Mouse (Mus musculus): ENCODE data around the gene Col11a2. TPM values are rescaled to one million over a fixed set of nuclear protein-coding genes. Genes with fewer than 3 reads are reported as not detected.

The Col11a2 gene
- total RNA-seq, 1 experiment from 2014 or later, result 13.0 TPM

Other genes with a start within 250 kb of the Col11a2 start
- 3.1 and 4.0 TPM in 2 replicates for gene Kank3, start 228.9 kb upstream of the Col11a2 start, total RNA-seq (2017)
- gene Rps28, start 214.9 kb upstream of the Col11a2 start, total RNA-seq (2017), result 701 and 811 TPM in 2 replicates
- gene Ndufa7, start 214.9 kb upstream of the Col11a2 start, total RNA-seq (2017), result 138 and 155 TPM in 2 replicates
- gene Cd320, start 196.3 kb upstream of the Col11a2 start, total RNA-seq (2017), result 1.6 and 2.9 TPM in 2 replicates
- gene Gm7029, start 165.6 kb upstream of the Col11a2 start, total RNA-seq (2017), result not detected in 2 replicates
- gene Kifc1, start 148.8 kb upstream of the Col11a2 start, total RNA-seq (2017), result 0.86 and 3.0 TPM in 2 replicates
- 0.93 TPM in 1 of 2 replicates, not detected in the other for gene Platr17, start 134.3 kb upstream of the Col11a2 start, total RNA-seq (2017)
- 74.4 and 81.8 TPM in 2 replicates for gene Daxx, start 130.0 kb upstream of the Col11a2 start, total RNA-seq (2017)
- gene Tapbp, start 123.5 kb upstream of the Col11a2 start, total RNA-seq (2017), result 198 and 225 TPM in 2 replicates
- gene Zbtb22, start 123.5 kb upstream of the Col11a2 start, total RNA-seq (2017), result 39.3 and 41.3 TPM in 2 replicates
- gene Rgl2, start 109.9 kb upstream of the Col11a2 start, total RNA-seq (2017), result 146 and 180 TPM in 2 replicates
- 63.5 and 71.6 TPM in 2 replicates for gene Pfdn6, start 99.1 kb upstream of the Col11a2 start, total RNA-seq (2017)
- 16.1 and 24.2 TPM in 2 replicates for gene Wdr46, start 98.8 kb upstream of the Col11a2 start, total RNA-seq (2017)
- 7.1 and 7.7 TPM in 2 replicates for gene B3galt4, start 87.9 kb upstream of the Col11a2 start, total RNA-seq (2017)
- 31.5 and 40.8 TPM in 2 replicates for gene Vps52, start 83.6 kb upstream of the Col11a2 start, total RNA-seq (2017)
- gene Rps18, start 83.4 kb upstream of the Col11a2 start, total RNA-seq (2017), result 780 and 810 TPM in 2 replicates
- gene H2-K1, start 39.1 kb upstream of the Col11a2 start, total RNA-seq (2017), result 1,803 and 2,030 TPM in 2 replicates
- gene Ring1, start 14.8 kb upstream of the Col11a2 start, total RNA-seq (2017), result 14.8 and 24.3 TPM in 2 replicates
- 89.7 and 114 TPM in 2 replicates for gene H2-Ke6, start 11.4 kb upstream of the Col11a2 start, total RNA-seq (2017)
- 65.5 and 69.1 TPM in 2 replicates for gene Slc39a7, start 7.8 kb upstream of the Col11a2 start, total RNA-seq (2017)
- gene Rxrb, start 7.6 kb upstream of the Col11a2 start, total RNA-seq (2017), result 65.3 and 70.2 TPM in 2 replicates
- 119 and 138 TPM in 2 replicates for gene H2-Oa, start 52.9 kb downstream of the Col11a2 start, total RNA-seq (2017)
- gene H2-DMa, start 80.1 kb downstream of the Col11a2 start, total RNA-seq (2017), result 221 and 234 TPM in 2 replicates
- 714 and 721 TPM in 2 replicates for gene Brd2, start 83.2 kb downstream of the Col11a2 start, total RNA-seq (2017)
- 699 and 729 TPM in 2 replicates for gene H2-DMb2, start 103.9 kb downstream of the Col11a2 start, total RNA-seq (2017)
- gene H2-DMb1, start 113.6 kb downstream of the Col11a2 start, total RNA-seq (2017), result 278 and 300 TPM in 2 replicates
- gene Tap1, start 148.1 kb downstream of the Col11a2 start, total RNA-seq (2017), result 221 and 235 TPM in 2 replicates
- 132 and 176 TPM in 2 replicates for gene Psmb9, start 148.3 kb downstream of the Col11a2 start, total RNA-seq (2017)
- gene Psmb8, start 158.3 kb downstream of the Col11a2 start, total RNA-seq (2017), result 312 and 336 TPM in 2 replicates
- 108 and 112 TPM in 2 replicates for gene Tap2, start 164.1 kb downstream of the Col11a2 start, total RNA-seq (2017)
- gene H2-Ob, start 199.5 kb downstream of the Col11a2 start, total RNA-seq (2017), result 965 and 1,002 TPM in 2 replicates
- 2,894 and 2,999 TPM in 2 replicates for gene H2-Ab1, start 218.3 kb downstream of the Col11a2 start, total RNA-seq (2017)
- 2,237 and 2,269 TPM in 2 replicates for gene H2-Aa, start 248.4 kb downstream of the Col11a2 start, total RNA-seq (2017)